Mouse (Mus musculus) kidney, postnatal 10 days (tissue): Measurements from ENCODE around the gene Litaf.
"Not testable (repeated sequence)": the region's sequence is repeated elsewhere in the genome, so short reads cannot be mapped to it uniquely, and the experiment has no call there.

Experiments
- DNase-seq: peaks from one replicate; pipeline ENCODE4 v3.0.0; 2021; ENCODE audit warnings: mixed read lengths

Gene Litaf

GRCm38 (mm10) chr16:11021403-11022112, 44.4 kb downstream of the Litaf start:
- no peak for DNase-seq

GRCm38 (mm10) chr16:11017807-11018595, 48.0 kb downstream of the Litaf start:
- DNase-seq = no peak

- no peak for DNase-seq
Measured at GRCm38 (mm10) chr16:11016353-11016752, 49.6 kb downstream of the Litaf start.

GRCm38 (mm10) chr16:11014407-11014806, 51.5 kb downstream of the Litaf start:
- DNase-seq = no peak

- DNase-seq = not testable (repeated sequence)
Measured at GRCm38 (mm10) chr16:11013464-11014147, 52.4 kb downstream of the Litaf start.

GRCm38 (mm10) chr16:11012571-11013463, 53.1 kb downstream of the Litaf start:
- DNase-seq = peak; percentile 81

GRCm38 (mm10) chr16:11011939-11012338, 54.0 kb downstream of the Litaf start:
- DNase-seq = no peak

- DNase-seq = no peak
Measured at GRCm38 (mm10) chr16:11011206-11011605, 54.8 kb downstream of the Litaf start.

GRCm38 (mm10) chr16:11010270-11010669, 55.7 kb downstream of the Litaf start:
- DNase-seq = no peak

GRCm38 (mm10) chr16:11008162-11008991, 57.6 kb downstream of the Litaf start:
- DNase-seq = peak; percentile 93

- peak; percentile 49 for DNase-seq
Measured at GRCm38 (mm10) chr16:11006100-11006499, 59.9 kb downstream of the Litaf start.

- no peak for DNase-seq
Measured at GRCm38 (mm10) chr16:11001703-11002659, 64.0 kb downstream of the Litaf start.

GRCm38 (mm10) chr16:10999809-11000208, 66.1 kb downstream of the Litaf start:
- DNase-seq = no peak

- no peak for DNase-seq
Measured at GRCm38 (mm10) chr16:10998224-10998623, 67.7 kb downstream of the Litaf start.

- no peak for DNase-seq
Measured at GRCm38 (mm10) chr16:10996576-10996975, 69.4 kb downstream of the Litaf start.

- DNase-seq = peak; percentile 98
Measured at GRCm38 (mm10) chr16:10993032-10993744, 72.8 kb downstream of the Litaf start.

GRCm38 (mm10) chr16:10992090-10993031, 73.6 kb downstream of the Litaf start:
- peak; percentile 65 for DNase-seq

GRCm38 (mm10) chr16:10991737-10992089, 74.2 kb downstream of the Litaf start:
- no peak for DNase-seq

GRCm38 (mm10) chr16:10990763-10991162, 75.2 kb downstream of the Litaf start:
- peak; percentile 21 for DNase-seq
